Mouse (Mus musculus) large intestine, adult 2 months (tissue): ENCODE results near the gene Kit. TPM values are rescaled to one million over a fixed set of nuclear protein-coding genes. Genes with fewer than 3 reads are reported as not detected.

Experiments
- DNase-seq: peaks from one replicate; pipeline ENCODE4 v3.0.0-alpha.2; 2012; ENCODE audit warnings: low read depth, low spot score
- WGBS: fragments of 180-500 bp; shearing (Covaris S2); methylation state at CpG from one replicate; pipeline ENCODE4 v1.1.7; 2018; 5-methylcytosine and 5-hydroxymethylcytosine counted together
- polyA plus RNA-seq: library from polyadenylated mRNA; depleted of rRNA; stranded (reverse); fragments of >200 nt; gene quantifications from 2 replicates; pipeline ENCODE4 v1.2.3, GENCODE M21; 2012

Gene Kit
- polyA plus RNA-seq, 1 experiment: 15.6 TPM

- 77% methylated on average over 8 of the region's 8 CpGs for WGBS
- DNase-seq: no peak
Observed at GRCm38 (mm10) chr5:75626284-75626683, 51.6 kb downstream of the Kit start.

GRCm38 (mm10) chr5:75626703-75627102 lies 52.0 kb downstream of the Kit start:
- WGBS: 83% methylated on average over 6 of the region's 6 CpGs

GRCm38 (mm10) chr5:75632257-75632656 lies 57.5 kb downstream of the Kit start:
- no peak for DNase-seq
- WGBS: 76% methylated on average over 5 of the region's 5 CpGs

More at GRCm38 (mm10) chr5:75626703-75627102, 52.0 kb downstream of the Kit start:
- DNase-seq: no peak

GRCm38 (mm10) chr5:75632846-75633640 lies 58.3 kb downstream of the Kit start:
- DNase-seq: no peak
- WGBS: 87% methylated on average over 18 of the region's 18 CpGs

- 83% methylated on average over 12 of the region's 12 CpGs for whole genome bisulfite sequencing
Observed at GRCm38 (mm10) chr5:75635385-75635784, 60.7 kb downstream of the Kit start.

GRCm38 (mm10) chr5:75640637-75641036 lies 65.9 kb downstream of the Kit start:
- DNase-seq: no peak
- 52% methylated on average over 11 of the region's 11 CpGs for WGBS

More at GRCm38 (mm10) chr5:75635385-75635784, 60.7 kb downstream of the Kit start:
- no peak for DNase-seq

- WGBS: 82% methylated on average over 5 of the region's 5 CpGs
- DNase-seq: no peak
Observed at GRCm38 (mm10) chr5:75647046-75647445, 72.3 kb downstream of the Kit start.

- DNase-seq: no peak
- 85% methylated on average over 8 of the region's 8 CpGs for WGBS
Observed at GRCm38 (mm10) chr5:75650566-75650965, 75.8 kb downstream of the Kit start.

- WGBS: 87% methylated on average over 8 of the region's 8 CpGs
- DNase-seq: no peak
Observed at GRCm38 (mm10) chr5:75653431-75653830, 78.7 kb downstream of the Kit start.

GRCm38 (mm10) chr5:75658575-75658974 lies 83.9 kb downstream of the Kit start:
- no peak for DNase-seq
- whole genome bisulfite sequencing: 90% methylated on average over 6 of the region's 6 CpGs

- no peak for DNase-seq
- 98% methylated on average over 27 of the region's 27 CpGs for WGBS
Observed at GRCm38 (mm10) chr5:75660342-75660741, 85.6 kb downstream of the Kit start.

GRCm38 (mm10) chr5:75662466-75662865 lies 87.8 kb downstream of the Kit start:
- WGBS: 78% methylated on average over 12 of the region's 12 CpGs
- no peak for DNase-seq

- 85% methylated on average over 2 of the region's 2 CpGs for WGBS
Observed at GRCm38 (mm10) chr5:75663768-75664167, 89.1 kb downstream of the Kit start.

GRCm38 (mm10) chr5:75667083-75667482 lies 92.4 kb downstream of the Kit start:
- DNase-seq: no peak
- 65% methylated on average over 3 of the region's 3 CpGs for WGBS

More at GRCm38 (mm10) chr5:75663768-75664167, 89.1 kb downstream of the Kit start:
- DNase-seq: no peak

- 78% methylated on average over 5 of the region's 5 CpGs for WGBS
- no peak for DNase-seq
Observed at GRCm38 (mm10) chr5:75671136-75671788, 96.5 kb downstream of the Kit start.

GRCm38 (mm10) chr5:75676024-75676423 lies 101.3 kb downstream of the Kit start:
- 34% methylated on average over 3 of the region's 3 CpGs for WGBS
- DNase-seq: no peak

- DNase-seq: no peak
- 23% methylated on average over 3 of the region's 3 CpGs for WGBS
Observed at GRCm38 (mm10) chr5:75679896-75680295, 105.2 kb downstream of the Kit start.

GRCm38 (mm10) chr5:75695162-75695809 lies 120.6 kb downstream of the Kit start:
- no peak for DNase-seq
- WGBS: 78% methylated on average over 12 of the region's 12 CpGs

- WGBS: 89% methylated on average over 5 of the region's 5 CpGs
- no peak for DNase-seq
Observed at GRCm38 (mm10) chr5:75696960-75697359, 122.2 kb downstream of the Kit start.

GRCm38 (mm10) chr5:75698556-75698955 lies 123.8 kb downstream of the Kit start:
- WGBS: 85% methylated on average over 8 of the region's 8 CpGs
- no peak for DNase-seq
